Mouse (Mus musculus): ENCODE results near the gene Olfr1109.

Olfr1109 gene

DNA sequence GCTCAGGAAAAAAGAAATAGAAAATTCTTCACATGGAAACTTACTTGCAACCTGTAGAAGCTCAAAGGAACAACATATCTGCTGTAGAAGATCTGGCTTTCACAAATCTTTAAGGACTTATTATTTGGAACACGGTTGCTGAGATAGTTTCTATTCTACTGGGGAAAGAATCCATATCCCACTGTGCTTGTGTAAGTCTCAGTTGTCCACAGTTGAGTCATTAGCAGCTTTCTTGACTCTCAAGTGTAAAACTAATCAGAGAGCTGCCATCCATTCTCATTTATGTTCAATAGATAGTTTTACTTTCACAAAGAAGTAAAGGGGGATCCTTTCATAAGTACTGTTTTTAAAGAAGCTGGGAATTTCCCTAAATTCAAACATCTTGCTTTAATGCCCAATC lies at the start of gene Olfr1109:
TSS of gene Olfr1109 (minus strand) at position 101 of the 400 bp plus-strand sequence.
- in situ Hi-C loops (cut with MboI, MseI), result loop anchor here (10.0 kb wide), 1 partner anchor 551 kb away; the partner anchor contains the start of gene Olfr1079

DNA sequence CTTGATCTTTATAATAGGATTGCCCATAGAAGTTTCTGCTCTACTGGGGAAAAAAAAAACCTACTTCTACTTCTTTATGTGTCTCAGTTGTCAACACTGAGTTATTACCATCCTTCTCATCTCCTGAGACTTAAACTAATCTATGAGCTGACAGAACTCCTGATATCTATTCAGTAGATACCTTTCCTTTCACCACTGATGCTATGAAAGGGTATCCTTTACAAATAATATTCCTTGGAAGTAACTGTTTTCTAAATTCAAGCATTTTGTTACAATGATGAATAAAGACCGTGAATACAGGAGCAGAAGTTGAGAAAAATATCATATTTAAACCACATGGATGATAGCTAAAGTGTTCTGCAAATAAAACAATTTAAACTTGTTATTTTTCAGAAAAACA lies 44.4 kb upstream of the Olfr1109 start, which contains the start of gene Olfr1110:
TSS of gene Olfr1110 (minus strand) at position 101 of the 400 bp plus-strand sequence.
- in situ Hi-C loops (cut with MboI, MseI), result no loop called here

DNA sequence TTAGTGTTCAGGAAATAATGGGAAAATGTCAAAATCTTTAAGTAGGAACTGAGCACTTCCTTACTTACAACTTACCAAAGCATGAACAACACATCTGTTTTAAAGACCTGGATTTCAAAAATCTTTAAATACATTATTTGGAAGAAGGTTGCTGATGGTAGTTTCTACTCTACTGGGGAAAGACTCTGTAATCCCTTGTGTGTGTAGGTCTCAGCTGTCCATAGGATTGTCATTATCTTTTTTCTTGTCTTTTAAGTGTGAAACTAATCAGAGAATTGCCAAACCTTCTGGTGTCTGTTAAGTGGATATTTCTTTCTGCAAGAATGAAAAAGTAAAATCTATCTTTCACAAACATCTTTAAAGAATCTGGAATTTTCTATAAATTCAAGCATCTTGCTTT lies 18.7 kb upstream of the Olfr1109 start, which contains the start of gene Olfr259:
TSS of gene Olfr259 (minus strand) at position 101 of the 400 bp plus-strand sequence.
- in situ Hi-C loops (cut with MboI, MseI), result no loop called here

DNA sequence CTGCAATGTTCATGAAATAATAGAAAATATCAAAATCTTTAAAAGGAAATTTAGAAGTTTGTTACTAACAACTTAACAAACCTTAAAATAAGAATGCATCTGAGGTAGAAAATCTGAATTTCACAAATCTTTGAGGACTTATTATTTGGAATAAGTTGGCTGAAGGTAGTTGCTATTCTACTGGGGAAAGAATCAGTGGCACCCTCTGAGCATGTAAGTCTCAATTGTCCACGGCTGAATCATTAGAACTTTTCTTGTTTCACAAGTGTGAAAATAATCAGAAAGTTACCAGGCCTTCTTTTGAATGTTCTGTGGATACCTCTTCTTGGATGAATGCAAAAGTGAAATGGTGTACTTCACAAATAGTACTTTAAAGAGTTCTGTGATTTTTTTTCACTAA lies 20.1 kb downstream of the Olfr1109 start, which contains the start of gene Olfr1107:
TSS of gene Olfr1107 (minus strand) at position 101 of the 400 bp plus-strand sequence.
- in situ Hi-C loops (cut with MboI, MseI), result no loop called here

DNA sequence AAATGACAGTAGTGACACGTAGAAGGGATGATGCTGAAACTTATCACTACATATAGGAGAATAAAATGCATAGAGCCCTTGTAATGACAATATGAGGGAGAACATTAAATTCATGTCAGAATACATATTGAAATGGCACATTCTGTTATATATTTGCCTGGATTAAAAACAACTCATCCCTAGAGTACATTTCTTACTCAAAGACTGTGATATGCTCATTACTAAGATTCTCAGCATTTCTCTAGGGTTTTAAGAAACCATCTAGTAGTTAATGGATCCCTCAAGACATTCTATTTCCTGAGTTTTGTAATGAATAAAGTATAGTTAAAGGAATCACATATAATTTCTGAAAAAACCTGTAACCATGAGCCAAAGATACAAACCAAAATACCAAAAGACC lies 43.6 kb downstream of the Olfr1109 start, which contains the start of gene Olfr1106:
TSS of gene Olfr1106 (minus strand) at position 101 of the 400 bp plus-strand sequence.
- in situ Hi-C loops (cut with MboI, MseI), result no loop called here
